Mouse (Mus musculus): Measurements from ENCODE around the gene Dpf3. TPM values are rescaled to one million over a fixed set of nuclear protein-coding genes. Genes with fewer than 3 reads are reported as not detected.

Dpf3 gene
- total and polyA plus RNA-seq, 2 experiments from 2014 or later, result 5.2 to 15.3 TPM

DNA sequence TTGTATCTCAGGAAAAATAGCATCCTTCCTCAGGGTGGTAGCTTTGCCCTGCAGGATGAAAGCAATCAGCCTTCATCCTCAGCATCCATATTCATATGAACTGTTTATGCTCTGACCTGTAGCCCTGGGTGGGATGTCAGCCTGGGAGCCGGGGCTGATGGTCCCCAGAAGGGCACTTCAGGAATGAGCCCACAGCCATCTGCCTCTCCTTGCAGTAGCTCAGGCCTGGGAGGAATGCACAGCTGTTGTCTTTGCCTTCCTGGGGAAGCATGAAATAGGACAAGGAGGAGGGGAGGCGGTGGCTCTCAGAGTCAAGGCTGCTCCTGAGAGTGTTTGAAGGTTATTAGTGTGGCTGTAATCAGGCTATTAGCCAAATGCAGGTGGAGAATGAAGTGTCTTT, 308.7 kb downstream of the Dpf3 start:
- no peak overlapping the region for H3K27ac ChIP-seq (ENCODE audit: low read depth)
- H3K4me1 ChIP-seq (ENCODE audit: control insufficient read depth, insufficient read depth), result no peaks in the 10 kb centered on the region
- 74% methylated on average over 2 of the region's 2 CpGs for WGBS
- no peaks in the 10 kb centered on the region for H3K36me3 ChIP-seq (replicated peaks; ENCODE audit: control insufficient read depth, insufficient read depth, low read length)
- H3K9me3 ChIP-seq (replicated peaks; ENCODE audit: control insufficient read depth, low read length), result no peaks in the 10 kb centered on the region
- H3K4me3 ChIP-seq (ENCODE audit: low read depth, low read length), result no peak overlapping the region
- DNase-seq (ENCODE audit: low spot score), result no peak
- H3K9ac ChIP-seq (replicated peaks; ENCODE audit: low read depth, low read length), result no peak overlapping the region
- no peaks in the 10 kb centered on the region for H3K27me3 ChIP-seq (ENCODE audit: control insufficient read depth, insufficient read depth, low read length)
- TF ChIP-seq EP300 (IDR thresholded peaks at IDR 0.05; ENCODE audit: low read depth), result no peak
- TF ChIP-seq CTCF (IDR thresholded peaks at IDR 0.05; ENCODE audit: low read depth), result no peak
- H3K4me2 ChIP-seq (ENCODE audit: low read depth, low read length), result no peak overlapping the region
- ATAC-seq (ENCODE audit: insufficient read depth, low read depth), result no peak

DNA sequence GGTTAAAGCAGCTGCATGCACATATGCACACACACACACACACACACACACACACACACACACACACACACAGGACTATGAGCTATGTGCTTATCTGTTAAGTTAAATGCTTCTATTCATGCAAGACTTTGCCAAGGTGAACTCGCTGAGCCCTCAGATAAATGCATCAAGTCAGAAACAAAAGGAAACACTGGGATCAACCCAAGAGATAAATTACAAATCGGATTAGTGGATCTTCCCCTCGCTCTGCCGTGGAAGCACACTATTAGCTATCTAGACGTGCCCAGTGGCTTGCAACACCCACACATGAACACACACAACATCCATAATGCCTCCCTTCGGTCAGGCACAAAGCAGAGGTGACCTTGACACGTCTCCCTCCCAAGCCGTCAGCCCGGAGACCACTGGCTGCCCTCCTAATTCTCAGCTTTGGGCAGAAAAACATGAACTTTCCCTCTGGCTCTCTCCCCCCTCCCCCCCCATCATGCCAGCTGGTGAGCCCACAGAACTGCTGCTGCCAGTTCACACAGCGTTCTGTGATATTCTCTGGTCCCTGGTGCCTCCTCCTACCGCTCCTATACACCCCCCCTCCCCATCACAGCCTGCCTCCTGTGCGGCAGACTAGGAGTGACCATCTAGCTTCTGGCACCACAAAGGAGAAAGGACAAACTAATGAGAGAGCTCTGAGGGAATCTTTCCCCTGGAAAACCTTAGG, 317.9 kb downstream of the Dpf3 start:
- H3K4me1 ChIP-seq (ENCODE audit: control insufficient read depth, insufficient read depth), result peaks cover 8% of the 10 kb centered on the region
- WGBS, result 14% methylated on average over 12 of the region's 12 CpGs
- H3K36me3 ChIP-seq (replicated peaks; ENCODE audit: control insufficient read depth, insufficient read depth, low read length), result no peaks in the 10 kb centered on the region
- ATAC-seq (ENCODE audit: insufficient read depth, low read depth), result peak; percentile 76
- H3K27me3 ChIP-seq (ENCODE audit: control insufficient read depth, insufficient read depth, low read length), result no peaks in the 10 kb centered on the region
- peak overlapping the region; percentile 62 for H3K27ac ChIP-seq (ENCODE audit: low read depth)
- peak overlapping the region; percentile 46 for H3K4me2 ChIP-seq (ENCODE audit: low read depth, low read length)
- TF ChIP-seq EP300 (IDR thresholded peaks at IDR 0.05; ENCODE audit: low read depth) (no peak), CTCF (IDR thresholded peaks at IDR 0.05; ENCODE audit: low read depth) (no peak)
- 0 out of 2 replicates have a peak overlapping the region, but pooled peaks have one; percentile 3 for H3K4me3 ChIP-seq (ENCODE audit: low read depth, low read length)
- no peaks in the 10 kb centered on the region for H3K9me3 ChIP-seq (replicated peaks; ENCODE audit: control insufficient read depth, low read length)
- peak; percentile 42 for DNase-seq (ENCODE audit: low spot score)
- H3K9ac ChIP-seq (replicated peaks; ENCODE audit: low read depth, low read length), result no peak overlapping the region

DNA sequence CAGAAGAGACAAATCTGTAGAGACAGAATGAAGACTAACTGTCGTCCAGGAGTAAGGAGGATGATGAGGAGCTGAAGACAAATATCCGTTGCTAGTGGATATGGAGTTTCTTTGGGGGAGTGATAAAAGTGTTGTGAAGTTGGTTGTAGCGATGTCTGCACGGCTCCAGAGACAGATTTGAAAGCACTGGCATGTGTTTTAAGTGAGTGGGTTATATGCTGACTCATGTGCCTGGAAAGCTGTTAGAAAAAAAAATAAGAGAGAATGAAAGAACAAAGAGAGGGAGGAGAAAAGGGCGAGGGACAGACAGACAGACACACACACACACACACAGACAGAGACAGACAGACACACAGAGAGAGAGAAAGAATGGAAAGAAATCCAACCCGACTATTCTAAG, 319.2 kb downstream of the Dpf3 start:
- H3K27ac ChIP-seq (ENCODE audit: low read depth), result no peak overlapping the region
- H3K4me3 ChIP-seq (ENCODE audit: low read depth, low read length), result no peak overlapping the region
- peaks cover 19% of the 10 kb centered on the region for H3K4me1 ChIP-seq (ENCODE audit: control insufficient read depth, insufficient read depth)
- no peak overlapping the region for H3K9ac ChIP-seq (replicated peaks; ENCODE audit: low read depth, low read length)
- TF ChIP-seq CTCF (IDR thresholded peaks at IDR 0.05; ENCODE audit: low read depth), result no peak
- TF ChIP-seq EP300 (IDR thresholded peaks at IDR 0.05; ENCODE audit: low read depth), result no peak
- no peak overlapping the region for H3K4me2 ChIP-seq (ENCODE audit: low read depth, low read length)
- 68% methylated on average over 6 of the region's 6 CpGs for whole genome bisulfite sequencing
- ATAC-seq (ENCODE audit: insufficient read depth, low read depth) (no peak), DNase-seq (ENCODE audit: low spot score) (no peak)
- H3K9me3 ChIP-seq (replicated peaks; ENCODE audit: control insufficient read depth, low read length), result no peaks in the 10 kb centered on the region
- no peaks in the 10 kb centered on the region for H3K36me3 ChIP-seq (replicated peaks; ENCODE audit: control insufficient read depth, insufficient read depth, low read length)
- H3K27me3 ChIP-seq (ENCODE audit: control insufficient read depth, insufficient read depth, low read length), result no peaks in the 10 kb centered on the region

DNA sequence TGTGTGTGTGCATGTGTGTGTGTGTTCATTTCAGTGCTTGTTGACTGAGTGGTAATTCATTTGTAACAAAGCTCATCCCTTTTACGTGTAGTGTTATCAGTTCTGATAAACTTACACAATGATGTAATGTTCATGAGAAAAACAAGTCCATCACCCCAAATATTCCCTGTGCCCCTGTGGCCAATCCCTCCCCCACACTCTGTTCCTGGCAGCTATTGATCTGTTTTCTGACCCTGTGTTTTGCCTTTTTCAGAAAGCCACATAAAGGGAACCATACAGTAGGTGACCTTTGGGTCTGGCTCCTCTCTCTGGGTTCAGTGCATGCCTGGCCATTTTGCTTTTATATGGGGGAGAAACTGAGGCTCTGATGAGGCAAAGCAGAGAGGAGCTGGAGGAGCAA, 322.5 kb downstream of the Dpf3 start:
- no peak overlapping the region for H3K4me3 ChIP-seq (ENCODE audit: low read depth, low read length)
- 46% methylated on average over 1 of the region's 1 CpGs for WGBS

More for the DNA sequence above, 322.5 kb downstream of the Dpf3 start:
- Histone ChIP-seq H3K27ac (ENCODE audit: low read depth) (no peak overlapping the region), H3K36me3 (replicated peaks; ENCODE audit: control insufficient read depth, insufficient read depth, low read length) (no peaks in the 10 kb centered on the region), H3K27me3 (ENCODE audit: control insufficient read depth, insufficient read depth, low read length) (no peaks in the 10 kb centered on the region), H3K9me3 (replicated peaks; ENCODE audit: control insufficient read depth, low read length) (no peaks in the 10 kb centered on the region), H3K4me1 (ENCODE audit: control insufficient read depth, insufficient read depth) (peaks cover 19% of the 10 kb centered on the region), H3K4me2 (ENCODE audit: low read depth, low read length) (no peak overlapping the region), H3K9ac (replicated peaks; ENCODE audit: low read depth, low read length) (no peak overlapping the region)
- DNase-seq (ENCODE audit: low spot score) (no peak), ATAC-seq (ENCODE audit: insufficient read depth, low read depth) (no peak)
- TF ChIP-seq EP300 (IDR thresholded peaks at IDR 0.05; ENCODE audit: low read depth) (no peak), CTCF (IDR thresholded peaks at IDR 0.05; ENCODE audit: low read depth) (no peak)

Other genes with a start within 250 kb of the Dpf3 start
- gene Dcaf4, start 32.8 kb upstream of the Dpf3 start, total RNA-seq (2014; rRNA removed; ENCODE audit: low replicate concordance), result 33.4 and 47.3 TPM in 2 replicates
- gene Dcaf4, start 32.8 kb upstream of the Dpf3 start, polyA plus RNA-seq (2015; fragmentation: Nextera tagmentation; extraction: Ambion mirVana), result 19.2 and 19.7 TPM in 2 replicates
- gene Zfyve1, start 109.5 kb upstream of the Dpf3 start, total RNA-seq (2014; rRNA removed; ENCODE audit: low replicate concordance), result 18.0 and 25.5 TPM in 2 replicates
- gene Zfyve1, start 109.5 kb upstream of the Dpf3 start, polyA plus RNA-seq (2015; fragmentation: Nextera tagmentation; extraction: Ambion mirVana), result 10.0 and 10.5 TPM in 2 replicates
- gene Rbm25, start 143.5 kb upstream of the Dpf3 start, total RNA-seq (2014; rRNA removed; ENCODE audit: low replicate concordance), result 54.0 and 79.6 TPM in 2 replicates
- 109 and 115 TPM in 2 replicates for gene Rbm25, start 143.5 kb upstream of the Dpf3 start, polyA plus RNA-seq (2015; fragmentation: Nextera tagmentation; extraction: Ambion mirVana)
- gene Psen1, start 200.4 kb upstream of the Dpf3 start, total RNA-seq (2014; rRNA removed; ENCODE audit: low replicate concordance), result 27.6 and 28.9 TPM in 2 replicates
- 29.9 and 33.3 TPM in 2 replicates for gene Psen1, start 200.4 kb upstream of the Dpf3 start, polyA plus RNA-seq (2015; fragmentation: Nextera tagmentation; extraction: Ambion mirVana)